Mouse (Mus musculus) embryonic facial prominence, embryonic 14.5 days (tissue): ENCODE measurements around the gene Anxa9. TPM values are rescaled to one million over a fixed set of nuclear protein-coding genes. Genes with fewer than 3 reads are reported as not detected.

ENCODE experiments used
- ATAC-seq: fragments of 200-750 bp; cut with Nextera tagmentation; 2 replicates; pipeline ENCODE4 v1.8.0; 2017; ENCODE audit warnings: low read depth, moderate number of reproducible peaks, moderate TSS enrichment
- DNase-seq: peaks from one replicate; pipeline ENCODE4 v3.0.0-alpha.2; 2015; ENCODE audit warnings: low spot score
- H3K27ac ChIP-seq: fragments of 300-500 bp; sonication (generic); replicated peaks from 2 replicates; pipeline ENCODE4 v1.5.1; 2014; ENCODE audit warnings: low read depth, mild to moderate bottlenecking, low read length, moderate library complexity
- H3K27me3 ChIP-seq: fragments of 300-500 bp; sonication (generic); replicated peaks from 2 replicates; pipeline ENCODE4 v1.6.1; 2014; ENCODE audit warnings: low read length; ENCODE audit not compliant: control insufficient read depth, insufficient read depth
- H3K36me3 ChIP-seq: fragments of 300-500 bp; sonication (generic); 2 replicates; pipeline ENCODE4 v1.6.1; 2014; ENCODE audit warnings: low read length, mixed read lengths; ENCODE audit not compliant: control insufficient read depth, insufficient read depth
- H3K4me1 ChIP-seq: fragments of 300-500 bp; sonication (generic); 2 replicates; pipeline ENCODE4 v1.6.1; 2014; ENCODE audit warnings: antibody characterized with exemption, low read length; ENCODE audit not compliant: control insufficient read depth, insufficient read depth
- H3K4me2 ChIP-seq: fragments of 300-500 bp; sonication (generic); 2 replicates; pipeline ENCODE4 v1.6.1; 2014; ENCODE audit warnings: low read depth, mild to moderate bottlenecking, low read length, moderate library complexity, mixed read lengths
- H3K4me3 ChIP-seq: fragments of 300-500 bp; sonication (generic); 2 replicates; pipeline ENCODE4 v1.5.1; 2014; ENCODE audit warnings: low read depth, mild to moderate bottlenecking, low read length
- H3K9ac ChIP-seq: fragments of 300-500 bp; sonication (generic); 2 replicates; pipeline ENCODE4 v1.6.1; 2014; ENCODE audit warnings: low read depth, mild to moderate bottlenecking, low read length, moderate library complexity, mixed read lengths
- H3K9me3 ChIP-seq: fragments of 300-500 bp; sonication (generic); 2 replicates; pipeline ENCODE4 v1.6.1; 2016; ENCODE audit warnings: low read length; ENCODE audit not compliant: control insufficient read depth
- WGBS: fragments of 180-500 bp; shearing (Covaris S2); extraction: QIAGEN DNeasy Blood & Tissue Kit; methylation state at CpG from one replicate; pipeline ENCODE4 v1.1.7; 2014; 5-methylcytosine and 5-hydroxymethylcytosine counted together
- polyA plus RNA-seq: library from polyadenylated mRNA; unstranded; fragments of >200 nt; fragmentation: Nextera tagmentation; extraction: Ambion mirVana; gene quantifications from 2 replicates; pipeline ENCODE4 v1.2.1, GENCODE M21; 2014

Anxa9 gene
- polyA plus RNA-seq, 1 experiment from 2014 or later = 2.8 TPM

DNA sequence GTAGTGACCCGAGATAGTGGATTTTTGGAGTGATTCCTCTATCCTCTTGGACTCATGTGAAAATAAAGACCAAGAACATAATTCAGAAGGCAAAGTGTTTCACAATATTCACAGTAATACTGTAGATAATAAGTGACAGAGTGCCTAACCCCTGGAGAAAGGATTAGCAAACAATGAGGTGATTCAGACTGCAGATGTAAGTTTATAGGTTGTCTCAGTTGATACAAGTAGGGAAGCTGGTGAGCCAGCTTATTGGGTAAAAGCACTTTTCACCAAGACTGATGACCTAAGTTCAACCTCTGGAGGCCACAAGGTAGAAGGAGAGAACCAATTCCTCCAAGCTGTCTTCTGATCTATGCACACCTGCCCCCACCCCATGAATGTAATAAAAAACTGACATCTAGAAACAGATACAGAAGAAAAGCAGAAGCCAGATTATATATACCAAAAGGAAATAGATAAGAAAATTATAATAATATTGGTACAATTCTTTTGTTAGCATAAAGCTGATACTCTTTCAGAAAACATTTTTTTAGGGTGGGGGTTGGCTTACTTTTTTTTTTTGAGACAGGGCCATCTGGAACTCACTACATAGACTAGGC, 21.9 kb upstream of the Anxa9 start:
- no peak overlapping the region for H3K4me3 ChIP-seq
- no peaks in the 10 kb centered on the region for H3K4me1 ChIP-seq
- WGBS = 87% methylated on average over 1 of the region's 1 CpGs
- no peak for ATAC-seq
- no peak overlapping the region for H3K9ac ChIP-seq
- no peaks in the 10 kb centered on the region for H3K27me3 ChIP-seq
- DNase-seq = no peak
- peaks cover 98% of the 10 kb centered on the region for H3K36me3 ChIP-seq
- H3K4me2 ChIP-seq = no peak overlapping the region
- H3K27ac ChIP-seq = no peak overlapping the region
- no peaks in the 10 kb centered on the region for H3K9me3 ChIP-seq

DNA sequence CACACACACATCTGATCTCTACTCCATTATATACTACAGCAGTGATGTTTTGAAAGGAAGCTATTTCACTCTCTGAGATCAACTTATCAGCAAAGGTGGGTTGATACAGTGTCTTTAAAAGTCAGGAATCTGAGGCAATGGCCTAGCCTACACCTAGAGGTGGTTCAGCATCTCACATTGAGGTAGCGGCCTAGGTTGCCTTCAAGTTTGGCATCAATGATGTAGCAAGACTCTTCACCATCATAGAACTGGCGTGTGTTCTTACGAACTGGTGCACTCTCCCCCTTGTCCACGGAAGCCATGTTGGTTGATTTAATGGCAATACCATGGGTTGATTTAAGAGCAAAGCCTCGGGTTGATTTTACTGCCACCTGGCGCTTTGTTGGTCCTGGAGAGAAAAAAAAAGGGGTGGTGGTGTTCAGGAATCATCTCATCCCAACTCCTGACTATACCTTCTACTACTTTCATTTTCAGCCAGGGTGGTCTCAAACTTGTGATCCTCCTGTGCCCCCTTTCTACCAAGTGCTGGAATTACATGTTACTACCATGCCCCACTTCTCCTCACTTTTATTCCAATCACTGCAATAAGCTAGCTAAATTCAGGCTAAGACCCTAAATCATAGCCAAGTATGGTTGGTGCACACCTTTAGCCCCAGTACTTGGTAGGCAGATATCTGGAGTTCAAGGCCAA, 17.6 kb upstream of the Anxa9 start:
- no peaks in the 10 kb centered on the region for H3K4me1 ChIP-seq
- 91% methylated on average over 6 of the region's 6 CpGs for WGBS
- no peak overlapping the region for H3K27ac ChIP-seq
- no peaks in the 10 kb centered on the region for H3K9me3 ChIP-seq
- H3K9ac ChIP-seq = no peak overlapping the region
- peaks cover 99% of the 10 kb centered on the region for H3K36me3 ChIP-seq
- DNase-seq (no peak), ATAC-seq (no peak)
- H3K4me2 ChIP-seq = no peak overlapping the region
- H3K27me3 ChIP-seq = no peaks in the 10 kb centered on the region
- H3K4me3 ChIP-seq = no peak overlapping the region

DNA sequence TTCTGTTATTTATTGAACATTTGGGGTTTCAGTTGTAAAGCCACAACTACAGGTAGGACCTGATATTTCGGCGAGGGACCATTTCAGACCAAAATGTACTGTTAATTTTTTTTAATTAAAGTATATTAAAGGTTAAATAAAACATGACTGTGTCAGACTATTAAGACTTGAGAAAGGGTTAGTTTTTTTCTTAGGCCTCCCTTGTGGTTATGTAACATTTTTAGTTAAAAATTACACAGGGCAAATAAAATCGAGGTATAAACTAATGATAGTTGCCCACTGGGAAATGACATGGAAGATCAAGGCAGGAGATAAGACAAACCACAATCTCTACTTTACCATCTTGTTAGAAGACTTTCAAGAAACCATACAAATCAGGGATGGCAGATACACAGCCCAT, 16.5 kb upstream of the Anxa9 start:
- no peak overlapping the region for H3K9ac ChIP-seq
- no peak for DNase-seq
- H3K9me3 ChIP-seq = no peaks in the 10 kb centered on the region
- ATAC-seq = no peak
- no peak overlapping the region for H3K4me3 ChIP-seq
- no peaks in the 10 kb centered on the region for H3K4me1 ChIP-seq
- 90% methylated on average over 3 of the region's 3 CpGs for WGBS
- H3K27me3 ChIP-seq = no peaks in the 10 kb centered on the region
- no peak overlapping the region for H3K4me2 ChIP-seq
- H3K36me3 ChIP-seq = peaks cover 98% of the 10 kb centered on the region
- no peak overlapping the region for H3K27ac ChIP-seq

GRCm38 (mm10) chr3:95319701-95320625, 13.0 kb upstream of the Anxa9 start:
- ATAC-seq (no peak), DNase-seq (no peak)
- H3K4me2 ChIP-seq = no peak overlapping the region
- no peak overlapping the region for H3K4me3 ChIP-seq
- no peaks in the 10 kb centered on the region for H3K9me3 ChIP-seq
- no peak overlapping the region for H3K9ac ChIP-seq
- no peaks in the 10 kb centered on the region for H3K27me3 ChIP-seq
- 68% methylated on average over 12 of the region's 12 CpGs for WGBS
- H3K36me3 ChIP-seq = peaks cover 64% of the 10 kb centered on the region
- peaks cover 12% of the 10 kb centered on the region for H3K4me1 ChIP-seq
- H3K27ac ChIP-seq = no peak overlapping the region

DNA sequence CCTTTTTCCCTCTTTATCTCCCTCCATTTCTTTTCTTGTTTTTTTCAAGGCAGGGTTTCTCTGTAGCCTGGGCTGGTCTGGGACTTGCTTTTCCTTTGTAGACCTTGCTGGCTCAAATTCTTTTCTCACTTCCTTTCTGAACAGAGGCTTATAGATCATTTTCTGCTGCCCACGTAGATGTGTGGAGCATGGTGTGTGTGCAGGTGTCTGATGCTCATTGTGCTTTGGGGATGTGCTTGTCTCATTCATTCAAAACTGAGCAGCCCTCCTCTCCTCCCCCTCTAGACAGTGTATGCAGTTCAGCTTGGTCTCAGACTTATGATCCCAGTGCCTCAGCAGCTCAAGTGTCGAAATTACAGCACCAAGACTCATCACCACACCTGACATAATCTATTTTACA, 12.1 kb upstream of the Anxa9 start:
- WGBS = 67% methylated on average over 2 of the region's 2 CpGs
- peaks cover 55% of the 10 kb centered on the region for H3K36me3 ChIP-seq

GRCm38 (mm10) chr3:95318548-95318947, 11.6 kb upstream of the Anxa9 start:
- DNase-seq (no peak), ATAC-seq (no peak)
- Histone ChIP-seq H3K36me3 (peaks cover 49% of the 10 kb centered on the region), H3K4me1 (peaks cover 12% of the 10 kb centered on the region), H3K27me3 (no peaks in the 10 kb centered on the region), H3K9ac (no peak overlapping the region), H3K4me2 (no peak overlapping the region), H3K4me3 (no peak overlapping the region), H3K27ac (no peak overlapping the region), H3K9me3 (no peaks in the 10 kb centered on the region)
- 55% methylated on average over 6 of the region's 6 CpGs for WGBS

More for the DNA sequence above, 12.1 kb upstream of the Anxa9 start:
- Histone ChIP-seq H3K9ac (0 out of 2 replicates have a peak overlapping the region, but pooled peaks have one; percentile 10), H3K4me1 (peaks cover 12% of the 10 kb centered on the region), H3K27me3 (no peaks in the 10 kb centered on the region), H3K4me3 (no peak overlapping the region), H3K27ac (no peak overlapping the region), H3K9me3 (no peaks in the 10 kb centered on the region), H3K4me2 (no peak overlapping the region)
- ATAC-seq (no peak), DNase-seq (no peak)

GRCm38 (mm10) chr3:95317414-95318080, 10.6 kb upstream of the Anxa9 start:
- Histone ChIP-seq H3K36me3 (peaks cover 40% of the 10 kb centered on the region), H3K9ac (0 out of 2 replicates have a peak overlapping the region, but pooled peaks have one; percentile 26), H3K4me1 (peaks cover 12% of the 10 kb centered on the region), H3K9me3 (no peaks in the 10 kb centered on the region), H3K4me2 (peak overlapping the region; percentile 37), H3K4me3 (peak overlapping the region; percentile 17), H3K27me3 (no peaks in the 10 kb centered on the region), H3K27ac (no peak overlapping the region; the same call in 1 of the 2 replicates)
- DNase-seq (peak; percentile 69), ATAC-seq (no peak; the same call in 1 of the 2 replicates)
- 16% methylated on average over 12 of the region's 12 CpGs for WGBS
